In genomic region chr7:134175201-134175600, GRCm38 (mm10) we compare ENCODE assay signal across 28 mouse cellular contexts. TPM values are rescaled to one million over a fixed set of nuclear protein-coding genes. Genes with fewer than 3 reads are reported as not detected.
DNase-seq lines count a peak whose midpoint lies in the region; ATAC-seq and TF ChIP-seq lines count a peak whose summit lies in the region.
"Had no signal": no experiment of that assay in that cellular context is flagged by ENCODE, and none has a peak within 500 bp of the region (broad histone marks: within the 10 kb centered on the region; RNA-seq: fewer than 3 reads in every experiment).

No protein-coding gene starts in this region.

- TF ChIP-seq CTCF in intestine, postnatal 0 days (IDR thresholded peaks at IDR 0.05; ENCODE audit: low read depth), result no peak
- no peak for TF ChIP-seq CTCF in lung, adult 2 months (IDR thresholded peaks at IDR 0.05; ENCODE audit: insufficient read depth, low read length)

- ATAC-seq in intestine, embryonic 14.5 days (replicated peaks; ENCODE audit: low FRiP score, low TSS enrichment, low read depth), result no peak
- no peak for ATAC-seq in intestine, postnatal 0 days
- peak; percentile 47; the same call in 1 of the 2 replicates for ATAC-seq in lung, embryonic 16.5 days (ENCODE audit: low read depth)
- ATAC-seq: forebrain, embryonic 15.5 days; Patski had no signal

- TF ChIP-seq POLR2A in lung, adult 2 months (IDR thresholded peaks at IDR 0.05; ENCODE audit: borderline replicate concordance, extremely low read depth, low read depth, low read length), result no peak

- H3K9ac ChIP-seq in intestine, embryonic 14.5 days (ENCODE audit: low read length), result no peak overlapping the region
- H3K9ac ChIP-seq in intestine, postnatal 0 days (ENCODE audit: low read depth, low read length), result no peak overlapping the region
- no peak overlapping the region for H3K9ac ChIP-seq in lung, embryonic 16.5 days (ENCODE audit: low read length)
- H3K9ac ChIP-seq: embryonic facial prominence, embryonic 13.5 days; forebrain, embryonic 12.5 days; forebrain, embryonic 15.5 days; heart, embryonic 13.5 days; hindbrain, embryonic 12.5 days; hindbrain, embryonic 15.5 days had no signal

- H3K27me3 ChIP-seq in intestine, embryonic 14.5 days (replicated peaks; ENCODE audit: control insufficient read depth, insufficient read depth, low read length), result no peaks in the 10 kb centered on the region
- H3K27me3 ChIP-seq in intestine, postnatal 0 days (replicated peaks; ENCODE audit: control insufficient read depth, insufficient read depth, low read length), result no peaks in the 10 kb centered on the region
- H3K27me3 ChIP-seq in lung, embryonic 16.5 days (ENCODE audit: control insufficient read depth, insufficient read depth, low read depth, low read length), result no peaks in the 10 kb centered on the region
- H3K27me3 ChIP-seq: CH12.LX; embryonic facial prominence, embryonic 13.5 days; forebrain, embryonic 12.5 days; forebrain, embryonic 15.5 days; heart, embryonic 13.5 days; hindbrain, embryonic 12.5 days; hindbrain, embryonic 15.5 days; Patski had no signal

- H3K4me2 ChIP-seq in intestine, embryonic 14.5 days (ENCODE audit: low read length), result no peak overlapping the region
- H3K4me2 ChIP-seq in intestine, postnatal 0 days (replicated peaks; ENCODE audit: low read depth), result no peak overlapping the region
- H3K4me2 ChIP-seq in lung, embryonic 16.5 days (ENCODE audit: low read depth, low read length), result no peak overlapping the region
- H3K4me2 ChIP-seq: embryonic facial prominence, embryonic 13.5 days; forebrain, embryonic 12.5 days; forebrain, embryonic 15.5 days; heart, embryonic 13.5 days; hindbrain, embryonic 12.5 days; hindbrain, embryonic 15.5 days had no signal

- no peaks in the 10 kb centered on the region for H3K36me3 ChIP-seq in intestine, embryonic 14.5 days (ENCODE audit: control insufficient read depth, insufficient read depth, low read length)
- H3K36me3 ChIP-seq in intestine, postnatal 0 days (ENCODE audit: control insufficient read depth, insufficient read depth), result no peaks in the 10 kb centered on the region
- H3K36me3 ChIP-seq in lung, embryonic 16.5 days (ENCODE audit: control insufficient read depth, insufficient read depth, low read length), result peaks cover 4% of the 10 kb centered on the region; the same call in 1 of the 2 replicates
- H3K36me3 ChIP-seq: embryonic facial prominence, embryonic 10.5 days; embryonic facial prominence, embryonic 13.5 days; forebrain, embryonic 12.5 days; forebrain, embryonic 15.5 days; G1E; heart, embryonic 13.5 days; hindbrain, embryonic 12.5 days; hindbrain, embryonic 15.5 days had no signal

- H3K9me3 ChIP-seq in intestine, embryonic 14.5 days (ENCODE audit: control insufficient read depth, low read length), result no peaks in the 10 kb centered on the region
- no peaks in the 10 kb centered on the region for H3K9me3 ChIP-seq in intestine, postnatal 0 days (ENCODE audit: control insufficient read depth)
- H3K9me3 ChIP-seq in lung, embryonic 16.5 days (ENCODE audit: control insufficient read depth, low read length), result no peaks in the 10 kb centered on the region
- H3K9me3 ChIP-seq: embryonic facial prominence, embryonic 10.5 days; embryonic facial prominence, embryonic 13.5 days; forebrain, embryonic 12.5 days; forebrain, embryonic 15.5 days; heart, embryonic 13.5 days; hindbrain, embryonic 12.5 days; hindbrain, embryonic 15.5 days had no signal

- no peak overlapping the region for H3K27ac ChIP-seq in intestine, embryonic 14.5 days (ENCODE audit: low read depth)
- no peak overlapping the region for H3K27ac ChIP-seq in intestine, postnatal 0 days (ENCODE audit: low read depth, low read length)
- no peak overlapping the region for H3K27ac ChIP-seq in lung, embryonic 16.5 days (ENCODE audit: low read length)
- H3K27ac ChIP-seq: embryonic facial prominence, embryonic 10.5 days; embryonic facial prominence, embryonic 13.5 days; forebrain, embryonic 12.5 days; forebrain, embryonic 15.5 days; heart, embryonic 13.5 days; hindbrain, embryonic 12.5 days; hindbrain, embryonic 15.5 days had no signal

- H3K4me1 ChIP-seq in intestine, embryonic 14.5 days (replicated peaks; ENCODE audit: control insufficient read depth, insufficient read depth, low read length), result no peaks in the 10 kb centered on the region
- no peaks in the 10 kb centered on the region for H3K4me1 ChIP-seq in intestine, postnatal 0 days (replicated peaks; ENCODE audit: control insufficient read depth, insufficient read depth, low read length)
- H3K4me1 ChIP-seq in lung, embryonic 16.5 days (replicated peaks; ENCODE audit: control insufficient read depth, insufficient read depth, low read length), result peaks cover 5% of the 10 kb centered on the region; the same call in 1 of the 2 replicates
- H3K4me1 ChIP-seq in lung, adult 2 months (ENCODE audit: control insufficient read depth, insufficient read depth, low read length), result no peaks in the 10 kb centered on the region
- H3K4me1 ChIP-seq: embryonic facial prominence, embryonic 10.5 days; embryonic facial prominence, embryonic 13.5 days; forebrain, embryonic 12.5 days; forebrain, embryonic 15.5 days; heart, embryonic 13.5 days; hindbrain, embryonic 12.5 days; hindbrain, embryonic 15.5 days had no signal

- DNase-seq in intestine, embryonic 14.5 days (ENCODE audit: low spot score), result peak; percentile 16
- DNase-seq in lung, adult 2 months, result no peak
- DNase-seq in adipocyte (ENCODE audit: low spot score), result peak; percentile 68
- no peak for DNase-seq in thymus, postnatal 25 days
- DNase-seq: adrenal gland, adult 2 months; adrenal gland, postnatal 14 days; B cell, adult 2 months; cerebellum, adult 11-12 months; cerebellum, adult 8-10 months; cerebellum, postnatal 10 days; cerebellum, postnatal 36 days; embryo, embryonic 11 days; gastrocnemius, postnatal 25 days; heart, adult 18-20 months; heart, postnatal 14 days had no signal

- no peak overlapping the region for H3K4me3 ChIP-seq in intestine, embryonic 14.5 days (ENCODE audit: low read depth, low read length)
- no peak overlapping the region for H3K4me3 ChIP-seq in intestine, postnatal 0 days (ENCODE audit: low read depth, low read length)
- H3K4me3 ChIP-seq in lung, embryonic 16.5 days (ENCODE audit: low read length), result no peak overlapping the region
- no peak overlapping the region for H3K4me3 ChIP-seq in lung, adult 2 months (replicated peaks; ENCODE audit: extremely low read depth, low read depth, low read length)
- H3K4me3 ChIP-seq: embryonic facial prominence, embryonic 10.5 days; embryonic facial prominence, embryonic 13.5 days; erythroblast, embryonic 14.5 days; forebrain, embryonic 12.5 days; forebrain, embryonic 15.5 days; heart, embryonic 13.5 days; hindbrain, embryonic 12.5 days; hindbrain, embryonic 15.5 days had no signal

- WGBS in intestine, embryonic 14.5 days, result 79% methylated on average over 4 of the region's 4 CpGs
- WGBS in intestine, postnatal 0 days, result 71% methylated on average over 4 of the region's 4 CpGs
- 74% methylated on average over 4 of the region's 4 CpGs for WGBS in lung, embryonic 16.5 days
- 82% methylated on average over 4 of the region's 4 CpGs for WGBS in lung, adult 2 months

RNA-seq across cellular contexts. Expression of gene Adam12, which starts 56.7 kb away (rescaled TPM):
- polyA plus RNA-seq in intestine, embryonic 14.5 days (2014; fragmentation: Nextera tagmentation; extraction: Ambion mirVana), result 13.8 and 15.1 TPM in 2 replicates
- polyA plus RNA-seq in intestine, postnatal 0 days (2015; fragmentation: Nextera tagmentation; extraction: Ambion mirVana), result 1.0 and 2.0 TPM in 2 replicates
- polyA plus RNA-seq in lung, embryonic 16.5 days (2015; fragmentation: Nextera tagmentation; extraction: Ambion mirVana), result 15.3 and 15.7 TPM in 2 replicates
- polyA plus RNA-seq in lung, adult 2 months (2012; rRNA removed), result 1.1 and 1.2 TPM in 2 replicates
- polyA plus RNA-seq: G1E had no signal

Comparison
In these comparisons a context has a peak if more than half of its experiments do, and no peak if none do; other contexts are left out.
1. DNase-seq: peak in intestine, embryonic 14.5 days (single experiment) and adipocyte (single experiment); none in lung, adult 2 months (single experiment) and thymus, postnatal 25 days (single experiment).